Mouse (Mus musculus): ENCODE measurements around the gene Tbck.

Tbck gene

GRCm38 (mm10) chr3:132835118-132835794 is 151.3 kb downstream of the Tbck start:
- no peak for DNase-seq (ENCODE audit: low spot score)

GRCm38 (mm10) chr3:132837134-132837533 is 153.2 kb downstream of the Tbck start:
- no peak for DNase-seq (ENCODE audit: low spot score)

GRCm38 (mm10) chr3:132838656-132839417 is 154.9 kb downstream of the Tbck start:
- DNase-seq (ENCODE audit: low spot score), result no peak

- no peak for DNase-seq (ENCODE audit: low spot score)
These were observed 155.6 kb downstream of the Tbck start for GRCm38 (mm10) chr3:132839516-132839915.

GRCm38 (mm10) chr3:132842676-132843075 is 158.7 kb downstream of the Tbck start:
- no peak for DNase-seq (ENCODE audit: low spot score)

GRCm38 (mm10) chr3:132849669-132850068 is 165.7 kb downstream of the Tbck start:
- DNase-seq (ENCODE audit: low spot score), result no peak

GRCm38 (mm10) chr3:132850431-132850830 is 166.5 kb downstream of the Tbck start:
- no peak for DNase-seq (ENCODE audit: low spot score)

- DNase-seq (ENCODE audit: low spot score), result no peak
These were observed 167.5 kb downstream of the Tbck start for GRCm38 (mm10) chr3:132851417-132851816.

GRCm38 (mm10) chr3:132851841-132852728 is 168.1 kb downstream of the Tbck start:
- no peak for DNase-seq (ENCODE audit: low spot score)

- DNase-seq (ENCODE audit: low spot score), result no peak
These were observed 170.3 kb downstream of the Tbck start for GRCm38 (mm10) chr3:132854271-132854670.

GRCm38 (mm10) chr3:132855458-132856212 is 171.7 kb downstream of the Tbck start:
- no peak for DNase-seq (ENCODE audit: low spot score)

- no peak for DNase-seq (ENCODE audit: low spot score)
These were observed 172.7 kb downstream of the Tbck start for GRCm38 (mm10) chr3:132856651-132857050.

- no peak for DNase-seq (ENCODE audit: low spot score)
These were observed 174.9 kb downstream of the Tbck start for GRCm38 (mm10) chr3:132858849-132859248.

GRCm38 (mm10) chr3:132859573-132859972 is 175.6 kb downstream of the Tbck start:
- DNase-seq (ENCODE audit: low spot score), result no peak

GRCm38 (mm10) chr3:132860796-132861195 is 176.9 kb downstream of the Tbck start:
- no peak for DNase-seq (ENCODE audit: low spot score)

- no peak for DNase-seq (ENCODE audit: low spot score)
These were observed 179.9 kb downstream of the Tbck start for GRCm38 (mm10) chr3:132863843-132864242.

GRCm38 (mm10) chr3:132864329-132864919 is 180.5 kb downstream of the Tbck start:
- DNase-seq (ENCODE audit: low spot score), result no peak

- DNase-seq (ENCODE audit: low spot score), result no peak
These were observed 181.0 kb downstream of the Tbck start for GRCm38 (mm10) chr3:132864986-132865385.

- DNase-seq (ENCODE audit: low spot score), result no peak
These were observed 181.7 kb downstream of the Tbck start for GRCm38 (mm10) chr3:132865596-132865995.

GRCm38 (mm10) chr3:132866984-132867383 is 183.0 kb downstream of the Tbck start:
- DNase-seq (ENCODE audit: low spot score), result no peak

- no peak for DNase-seq (ENCODE audit: low spot score)
These were observed 184.9 kb downstream of the Tbck start for GRCm38 (mm10) chr3:132868838-132869237.
